Mouse (Mus musculus) gastrocnemius, postnatal 14 days (tissue): Measurements from ENCODE around the gene Pde4d. TPM values are rescaled to one million over a fixed set of nuclear protein-coding genes. Genes with fewer than 3 reads are reported as not detected.

Experiments
- DNase-seq: peaks from one replicate; pipeline ENCODE4 v3.0.0; 2021; ENCODE audit warnings: mixed read lengths
- intact Hi-C: fragments of 180-260 bp; cut with DNase I; formaldehyde crosslinking; loops from one replicate; pipeline ENCODE4 v1.15.1; 2025; ENCODE audit warnings: low total_unique reads
- total RNA-seq, 2 experiments: library from RNA; stranded (reverse); gene quantifications; 2 replicates each; pipeline ENCODE4 v1.2.3; 2021

Pde4d gene
- total RNA-seq, 2 experiments from 2014 or later: 91.2 to 126 TPM

GRCm38 (mm10) chr13:109500336-109500735, 1050.6 kb downstream of the Pde4d start:
- DNase-seq: no peak
- intact Hi-C loops: no loop called here

GRCm38 (mm10) chr13:109502796-109503195, 1053.0 kb downstream of the Pde4d start:
- DNase-seq: no peak
- intact Hi-C loops: no loop called here

GRCm38 (mm10) chr13:109506754-109507153, 1057.0 kb downstream of the Pde4d start:
- intact Hi-C loops: no loop called here

GRCm38 (mm10) chr13:109508472-109508871, 1058.7 kb downstream of the Pde4d start:
- intact Hi-C loops: no loop called here

More at GRCm38 (mm10) chr13:109506754-109507153, 1057.0 kb downstream of the Pde4d start:
- DNase-seq: no peak

GRCm38 (mm10) chr13:109518194-109518593, 1068.4 kb downstream of the Pde4d start:
- DNase-seq: no peak
- intact Hi-C loops: no loop called here

More at GRCm38 (mm10) chr13:109508472-109508871, 1058.7 kb downstream of the Pde4d start:
- DNase-seq: no peak

- intact Hi-C loops: no loop called here
These were observed 1069.7 kb downstream of the Pde4d start for GRCm38 (mm10) chr13:109519485-109519884.

GRCm38 (mm10) chr13:109519966-109520646, 1070.4 kb downstream of the Pde4d start:
- DNase-seq: no peak
- intact Hi-C loops: no loop called here

More at GRCm38 (mm10) chr13:109519485-109519884, 1069.7 kb downstream of the Pde4d start:
- no peak for DNase-seq

- intact Hi-C loops: no loop called here
- no peak for DNase-seq
These were observed 1084.2 kb downstream of the Pde4d start for GRCm38 (mm10) chr13:109533838-109534523.

- intact Hi-C loops: no loop called here
- no peak for DNase-seq
These were observed 1085.0 kb downstream of the Pde4d start for GRCm38 (mm10) chr13:109534709-109535284.

GRCm38 (mm10) chr13:109536636-109537035, 1086.9 kb downstream of the Pde4d start:
- DNase-seq: no peak
- intact Hi-C loops: no loop called here

GRCm38 (mm10) chr13:109539371-109539770, 1089.6 kb downstream of the Pde4d start:
- DNase-seq: no peak
- intact Hi-C loops: no loop called here

GRCm38 (mm10) chr13:109544646-109545045, 1094.9 kb downstream of the Pde4d start:
- intact Hi-C loops: loop anchor here (10.0 kb wide), 2 partner anchors 200 to 310 kb away; no protein-coding TSS in a partner anchor

GRCm38 (mm10) chr13:109546337-109546736, 1096.6 kb downstream of the Pde4d start:
- no peak for DNase-seq
- intact Hi-C loops: loop anchor here (10.0 kb wide), 2 partner anchors 202 to 312 kb away; no protein-coding TSS in a partner anchor

More at GRCm38 (mm10) chr13:109544646-109545045, 1094.9 kb downstream of the Pde4d start:
- peak; percentile 8 for DNase-seq

GRCm38 (mm10) chr13:109547006-109547587, 1097.3 kb downstream of the Pde4d start:
- intact Hi-C loops: loop anchor here (10.0 kb wide), 2 partner anchors 202 to 312 kb away; no protein-coding TSS in a partner anchor
- DNase-seq: no peak

- intact Hi-C loops: loop anchor here (10.0 kb wide), 2 partner anchors 203 to 313 kb away; no protein-coding TSS in a partner anchor
- peak; percentile 73 for DNase-seq
These were observed 1098.0 kb downstream of the Pde4d start for GRCm38 (mm10) chr13:109547700-109548099.

GRCm38 (mm10) chr13:109548263-109548662, 1098.5 kb downstream of the Pde4d start:
- DNase-seq: no peak
- intact Hi-C loops: loop anchor here (10.0 kb wide), 2 partner anchors 203 to 313 kb away; no protein-coding TSS in a partner anchor

GRCm38 (mm10) chr13:109548771-109549555, 1099.2 kb downstream of the Pde4d start:
- intact Hi-C loops: loop anchor here (10.0 kb wide), 2 partner anchors 204 to 314 kb away; no protein-coding TSS in a partner anchor
- no peak for DNase-seq

- intact Hi-C loops: no loop called here
- DNase-seq: no peak
These were observed 1102.1 kb downstream of the Pde4d start for GRCm38 (mm10) chr13:109551836-109552235.

GRCm38 (mm10) chr13:109555513-109555912, 1105.8 kb downstream of the Pde4d start:
- DNase-seq: no peak
- intact Hi-C loops: no loop called here
